Mouse (Mus musculus) hindbrain, embryonic 16.5 days (tissue): Measurements from ENCODE around the gene Top1. TPM values are rescaled to one million over a fixed set of nuclear protein-coding genes. Genes with fewer than 3 reads are reported as not detected.

Experiments used
- ATAC-seq: fragments of 200-750 bp; cut with Nextera tagmentation; 2 replicates; pipeline ENCODE4 v1.8.0; 2017; ENCODE audit warnings: moderate TSS enrichment, moderate library complexity
- H3K27ac ChIP-seq: fragments of 300-500 bp; sonication (generic); 2 replicates; pipeline ENCODE4 v1.5.1; 2014; ENCODE audit warnings: low read depth, mild to moderate bottlenecking, control low read depth, low read length, moderate library complexity
- H3K27me3 ChIP-seq: fragments of 300-500 bp; sonication (generic); replicated peaks from 2 replicates; pipeline ENCODE4 v1.6.1; 2014; ENCODE audit warnings: low read length; ENCODE audit not compliant: control insufficient read depth, insufficient read depth
- H3K36me3 ChIP-seq: fragments of 300-500 bp; sonication (generic); 2 replicates; pipeline ENCODE4 v1.6.1; 2014; ENCODE audit warnings: mild to moderate bottlenecking, low read length, moderate library complexity, mixed read lengths; ENCODE audit not compliant: control insufficient read depth, insufficient read depth
- H3K4me1 ChIP-seq: fragments of 300-500 bp; sonication (generic); 2 replicates; pipeline ENCODE4 v1.6.1; 2014; ENCODE audit warnings: low read depth, low read length; ENCODE audit not compliant: control insufficient read depth, insufficient read depth
- H3K4me2 ChIP-seq: fragments of 300-500 bp; sonication (generic); 2 replicates; pipeline ENCODE4 v1.6.1; 2014; ENCODE audit warnings: mild to moderate bottlenecking, low read length, control low read depth, moderate library complexity
- H3K4me3 ChIP-seq: fragments of 300-500 bp; sonication (generic); 2 replicates; pipeline ENCODE4 v1.5.1; 2014; ENCODE audit warnings: mild to moderate bottlenecking, low read length, control low read depth, moderate library complexity
- H3K9ac ChIP-seq: fragments of 300-500 bp; sonication (generic); 2 replicates; pipeline ENCODE4 v1.6.1; 2014; ENCODE audit warnings: low read depth, mild to moderate bottlenecking, control low read depth, low read length, moderate library complexity
- H3K9me3 ChIP-seq: fragments of 300-500 bp; sonication (generic); 2 replicates; pipeline ENCODE4 v1.6.1; 2014; ENCODE audit warnings: mild to moderate bottlenecking, low read length, moderate library complexity; ENCODE audit not compliant: control insufficient read depth
- WGBS: fragments of 180-500 bp; shearing (Covaris S2); extraction: QIAGEN DNeasy Blood & Tissue Kit; methylation state at CpG from one replicate; pipeline ENCODE4 v1.1.7; 2014; 5-methylcytosine and 5-hydroxymethylcytosine counted together
- polyA plus RNA-seq: library from polyadenylated mRNA; unstranded; fragments of >200 nt; fragmentation: Nextera tagmentation; extraction: Ambion mirVana; gene quantifications from 2 replicates; pipeline ENCODE4 v1.2.1, GENCODE M21; 2015

Gene Top1
- polyA plus RNA-seq, result 55.7 and 58.3 TPM in 2 replicates

GRCm38 (mm10) chr2:160645614-160646137 is at the start of gene Top1:
TSS of gene Top1 (plus strand) at chr2:160645888.
- Histone ChIP-seq H3K4me3 (peak within 1 kb of the TSS; percentile 99), H3K9ac (peak within 1 kb of the TSS; percentile 100), H3K27me3 (no peaks in the 10 kb centered on the region), H3K4me2 (peak within 1 kb of the TSS; percentile 73), H3K27ac (peak within 1 kb of the TSS; percentile 99), H3K4me1 (peaks cover 19% of the 10 kb centered on the region), H3K36me3 (no peaks in the 10 kb centered on the region), H3K9me3 (no peaks in the 10 kb centered on the region)
- WGBS, result under 1% methylated on average over 50 of the region's 50 CpGs
- ATAC-seq, result peak; percentile 99

GRCm38 (mm10) chr2:160597582-160598281 is 48.0 kb upstream of the Top1 start:
- WGBS, result 34% methylated on average over 12 of the region's 12 CpGs
- Histone ChIP-seq H3K4me1 (no peaks in the 10 kb centered on the region), H3K27me3 (peaks cover 2% of the 10 kb centered on the region; the same call in 1 of the 2 replicates), H3K9ac (peak overlapping the region; percentile 48), H3K36me3 (no peaks in the 10 kb centered on the region), H3K9me3 (no peaks in the 10 kb centered on the region), H3K4me2 (peak overlapping the region; percentile 39), H3K4me3 (no peak overlapping the region), H3K27ac (no peak overlapping the region)
- ATAC-seq, result peak; percentile 88

GRCm38 (mm10) chr2:160601805-160602204 is 43.9 kb upstream of the Top1 start:
- Histone ChIP-seq H3K27ac (no peak overlapping the region), H3K36me3 (no peaks in the 10 kb centered on the region), H3K9ac (no peak overlapping the region), H3K27me3 (peaks cover 2% of the 10 kb centered on the region; the same call in 1 of the 2 replicates), H3K4me1 (no peaks in the 10 kb centered on the region), H3K4me2 (no peak overlapping the region), H3K4me3 (no peak overlapping the region), H3K9me3 (no peaks in the 10 kb centered on the region)
- 50% methylated on average over 1 of the region's 1 CpGs for WGBS
- no peak for ATAC-seq

- no peaks in the 10 kb centered on the region for H3K27me3 ChIP-seq
- WGBS, result 58% methylated on average over 10 of the region's 10 CpGs
- no peak overlapping the region for H3K4me3 ChIP-seq
- no peak overlapping the region for H3K27ac ChIP-seq
- H3K9ac ChIP-seq, result no peak overlapping the region
- H3K4me1 ChIP-seq, result no peaks in the 10 kb centered on the region
- ATAC-seq, result no peak
- H3K9me3 ChIP-seq, result no peaks in the 10 kb centered on the region
- no peaks in the 10 kb centered on the region for H3K36me3 ChIP-seq
- no peak overlapping the region for H3K4me2 ChIP-seq
Observed at GRCm38 (mm10) chr2:160603154-160603933, 42.3 kb upstream of the Top1 start.

GRCm38 (mm10) chr2:160610012-160610411 is 35.7 kb upstream of the Top1 start:
- no peaks in the 10 kb centered on the region for H3K27me3 ChIP-seq
- ATAC-seq, result peak; percentile 85

GRCm38 (mm10) chr2:160613186-160613919 is 32.3 kb upstream of the Top1 start:
- no peak for ATAC-seq
- no peaks in the 10 kb centered on the region for H3K4me1 ChIP-seq
- H3K36me3 ChIP-seq, result no peaks in the 10 kb centered on the region
- no peak overlapping the region for H3K9ac ChIP-seq
- H3K4me2 ChIP-seq, result no peak overlapping the region
- H3K27ac ChIP-seq, result no peak overlapping the region
- 81% methylated on average over 5 of the region's 5 CpGs for WGBS
- no peak overlapping the region for H3K4me3 ChIP-seq
- no peaks in the 10 kb centered on the region for H3K27me3 ChIP-seq
- no peaks in the 10 kb centered on the region for H3K9me3 ChIP-seq

More at GRCm38 (mm10) chr2:160610012-160610411, 35.7 kb upstream of the Top1 start:
- H3K9me3 ChIP-seq, result no peaks in the 10 kb centered on the region
- H3K27ac ChIP-seq, result no peak overlapping the region
- no peaks in the 10 kb centered on the region for H3K4me1 ChIP-seq
- no peak overlapping the region for H3K4me2 ChIP-seq
- H3K4me3 ChIP-seq, result no peak overlapping the region
- no peaks in the 10 kb centered on the region for H3K36me3 ChIP-seq
- WGBS, result 45% methylated on average over 2 of the region's 2 CpGs
- H3K9ac ChIP-seq, result no peak overlapping the region

GRCm38 (mm10) chr2:160617741-160618140 is 27.9 kb upstream of the Top1 start:
- Histone ChIP-seq H3K27ac (no peak overlapping the region), H3K4me3 (no peak overlapping the region), H3K4me1 (peaks cover 10% of the 10 kb centered on the region), H3K9me3 (no peaks in the 10 kb centered on the region), H3K9ac (no peak overlapping the region), H3K36me3 (no peaks in the 10 kb centered on the region), H3K27me3 (no peaks in the 10 kb centered on the region), H3K4me2 (no peak overlapping the region)
- ATAC-seq, result no peak
- 92% methylated on average over 6 of the region's 6 CpGs for WGBS

GRCm38 (mm10) chr2:160618619-160619220 is 27.0 kb upstream of the Top1 start:
- WGBS, result 41% methylated on average over 6 of the region's 6 CpGs
- no peak overlapping the region for H3K4me3 ChIP-seq
- ATAC-seq, result no peak

More at GRCm38 (mm10) chr2:160618619-160619220, 27.0 kb upstream of the Top1 start:
- no peaks in the 10 kb centered on the region for H3K9me3 ChIP-seq
- no peak overlapping the region for H3K4me2 ChIP-seq
- H3K27ac ChIP-seq, result no peak overlapping the region
- H3K4me1 ChIP-seq, result peaks cover 10% of the 10 kb centered on the region
- no peak overlapping the region for H3K9ac ChIP-seq
- H3K27me3 ChIP-seq, result no peaks in the 10 kb centered on the region
- no peaks in the 10 kb centered on the region for H3K36me3 ChIP-seq
